9 mouse cellular contexts compared by ENCODE assay signal in the genomic region with DNA sequence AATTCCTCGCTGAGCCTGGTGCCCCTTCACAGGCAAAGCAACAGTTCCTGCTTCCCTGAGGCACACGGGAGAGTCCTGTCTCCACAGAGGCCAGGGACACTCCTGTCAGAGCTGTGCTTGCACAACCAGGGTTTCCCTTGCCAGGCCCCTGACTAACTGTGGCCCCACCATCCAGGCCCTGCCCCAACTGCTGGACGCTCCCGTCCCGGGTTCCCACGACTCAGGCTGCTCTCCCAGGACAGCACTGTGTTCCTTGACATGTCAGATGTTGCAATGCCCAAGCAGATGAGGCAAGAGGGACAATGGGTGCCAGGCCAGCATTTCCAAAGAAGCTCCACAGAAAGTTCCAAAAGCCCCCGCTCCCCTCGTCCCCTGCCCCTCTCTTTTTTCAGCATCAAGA.
DNase-seq lines count a peak whose midpoint lies in the region; ATAC-seq and TF ChIP-seq lines count a peak whose summit lies in the region.
"Had no signal": no experiment of that assay in that cellular context is flagged by ENCODE, and none has a peak within 500 bp of the region (broad histone marks: within the 10 kb centered on the region; RNA-seq: fewer than 3 reads in every experiment).

No protein-coding gene starts in this region.

- no peaks in the 10 kb centered on the region for H3K36me3 ChIP-seq in forebrain, embryonic 10.5 days (replicated peaks)
- H3K36me3 ChIP-seq in forebrain, embryonic 14.5 days (ENCODE audit: control insufficient read depth, insufficient read depth, low read length) = no peaks in the 10 kb centered on the region
- H3K36me3 ChIP-seq in lung, postnatal 0 days (ENCODE audit: insufficient read depth, low read length) = no peaks in the 10 kb centered on the region
- H3K36me3 ChIP-seq: stomach, embryonic 15.5 days had no signal

- H3K27ac ChIP-seq in forebrain, embryonic 10.5 days = peak overlapping the region; percentile 80
- H3K27ac ChIP-seq in forebrain, embryonic 14.5 days (ENCODE audit: low read depth, low read length) = no peak overlapping the region
- H3K27ac ChIP-seq in lung, postnatal 0 days (ENCODE audit: low read length) = no peak overlapping the region
- H3K27ac ChIP-seq: stomach, embryonic 15.5 days had no signal

- no peak overlapping the region for H3K9ac ChIP-seq in forebrain, embryonic 14.5 days (ENCODE audit: low read length)
- H3K9ac ChIP-seq in lung, postnatal 0 days (replicated peaks; ENCODE audit: low read depth) = no peak overlapping the region
- H3K9ac ChIP-seq: stomach, embryonic 15.5 days had no signal

- TF ChIP-seq CTCF in lung, postnatal 0 days (IDR thresholded peaks at IDR 0.05) = no peak

- H3K27me3 ChIP-seq in forebrain, embryonic 10.5 days (ENCODE audit: poor library complexity, severe bottlenecking) = peaks cover 8% of the 10 kb centered on the region; the same call in 1 of the 2 replicates
- H3K27me3 ChIP-seq in forebrain, embryonic 14.5 days (replicated peaks; ENCODE audit: control insufficient read depth, insufficient read depth, low read length) = no peaks in the 10 kb centered on the region
- H3K27me3 ChIP-seq in lung, postnatal 0 days (replicated peaks; ENCODE audit: insufficient read depth, low read length) = no peaks in the 10 kb centered on the region
- H3K27me3 ChIP-seq: stomach, embryonic 15.5 days had no signal

- ATAC-seq in forebrain, embryonic 14.5 days = no peak
- ATAC-seq in lung, postnatal 0 days = peak; percentile 70

- 68% methylated on average over 8 of the region's 8 CpGs for WGBS in forebrain, embryonic 10.5 days
- 48% methylated on average over 8 of the region's 8 CpGs for WGBS in forebrain, embryonic 14.5 days
- WGBS in lung, postnatal 0 days = 31% methylated on average over 8 of the region's 8 CpGs

- no peaks in the 10 kb centered on the region for H3K9me3 ChIP-seq in forebrain, embryonic 10.5 days
- no peaks in the 10 kb centered on the region for H3K9me3 ChIP-seq in forebrain, embryonic 14.5 days (replicated peaks; ENCODE audit: control insufficient read depth, low read length)
- H3K9me3 ChIP-seq in lung, postnatal 0 days (ENCODE audit: low read length) = no peaks in the 10 kb centered on the region
- H3K9me3 ChIP-seq: stomach, embryonic 15.5 days had no signal

- DNase-seq in forebrain, embryonic 10.5 days (ENCODE audit: extremely low spot score, low spot score) = no peak
- no peak for DNase-seq in forebrain, embryonic 14.5 days (ENCODE audit: low spot score)
- DNase-seq in adrenal gland, adult 18-20 months (ENCODE audit: low spot score in 2 of 2) = peak; percentile 44 to 66
- peak; percentile 48 for DNase-seq in heart, adult 8-10 months (ENCODE audit: low spot score)
- peak; percentile 59 for DNase-seq in lung, postnatal 0 days (ENCODE audit: low spot score)
- no peak for DNase-seq in layer of hippocampus, postnatal 14 days (ENCODE audit: low spot score in 2 of 2)
- no peak for DNase-seq in testis, postnatal 14 days (ENCODE audit: low spot score)
- DNase-seq in right cerebral cortex, postnatal 14 days = no peak

- peaks cover 55% of the 10 kb centered on the region for H3K4me1 ChIP-seq in forebrain, embryonic 10.5 days
- peaks cover 23% of the 10 kb centered on the region for H3K4me1 ChIP-seq in forebrain, embryonic 14.5 days (ENCODE audit: control insufficient read depth, insufficient read depth, low read length)
- peaks cover 4% of the 10 kb centered on the region; the same call in 1 of the 2 replicates for H3K4me1 ChIP-seq in lung, postnatal 0 days (ENCODE audit: insufficient read depth, low read depth, low read length)

- H3K4me3 ChIP-seq in forebrain, embryonic 10.5 days = no peak overlapping the region
- no peak overlapping the region for H3K4me3 ChIP-seq in forebrain, embryonic 14.5 days (ENCODE audit: low read depth, low read length)
- no peak overlapping the region for H3K4me3 ChIP-seq in lung, postnatal 0 days (ENCODE audit: low read depth, low read length)
- H3K4me3 ChIP-seq: stomach, embryonic 15.5 days had no signal

- TF ChIP-seq EP300 in lung, postnatal 0 days (IDR thresholded peaks at IDR 0.05) = peak; percentile 30; the same call in 1 of the 2 replicates

- H3K4me2 ChIP-seq in forebrain, embryonic 14.5 days (ENCODE audit: low read length) = no peak overlapping the region
- H3K4me2 ChIP-seq in lung, postnatal 0 days (replicated peaks; ENCODE audit: low read depth, low read length) = no peak overlapping the region

Comparison
In these comparisons a context has a peak if more than half of its experiments do, and no peak if none do; other contexts are left out.
1. DNase-seq: peak in adrenal gland, adult 18-20 months (2 of 2), heart, adult 8-10 months (single experiment) and lung, postnatal 0 days (single experiment); none in forebrain, embryonic 10.5 days (single experiment), forebrain, embryonic 14.5 days (single experiment), layer of hippocampus, postnatal 14 days (0 of 2), testis, postnatal 14 days (single experiment) and right cerebral cortex, postnatal 14 days (single experiment).